Mouse (Mus musculus): ENCODE data around the gene Rnf10.
A peak's percentile ranks its signal among the peaks of the same experiment; 100 is the strongest.
"Not testable (repeated sequence)": the region's sequence is repeated elsewhere in the genome, so short reads cannot be mapped to it uniquely, and the experiment has no call there.

Rnf10 gene

DNA sequence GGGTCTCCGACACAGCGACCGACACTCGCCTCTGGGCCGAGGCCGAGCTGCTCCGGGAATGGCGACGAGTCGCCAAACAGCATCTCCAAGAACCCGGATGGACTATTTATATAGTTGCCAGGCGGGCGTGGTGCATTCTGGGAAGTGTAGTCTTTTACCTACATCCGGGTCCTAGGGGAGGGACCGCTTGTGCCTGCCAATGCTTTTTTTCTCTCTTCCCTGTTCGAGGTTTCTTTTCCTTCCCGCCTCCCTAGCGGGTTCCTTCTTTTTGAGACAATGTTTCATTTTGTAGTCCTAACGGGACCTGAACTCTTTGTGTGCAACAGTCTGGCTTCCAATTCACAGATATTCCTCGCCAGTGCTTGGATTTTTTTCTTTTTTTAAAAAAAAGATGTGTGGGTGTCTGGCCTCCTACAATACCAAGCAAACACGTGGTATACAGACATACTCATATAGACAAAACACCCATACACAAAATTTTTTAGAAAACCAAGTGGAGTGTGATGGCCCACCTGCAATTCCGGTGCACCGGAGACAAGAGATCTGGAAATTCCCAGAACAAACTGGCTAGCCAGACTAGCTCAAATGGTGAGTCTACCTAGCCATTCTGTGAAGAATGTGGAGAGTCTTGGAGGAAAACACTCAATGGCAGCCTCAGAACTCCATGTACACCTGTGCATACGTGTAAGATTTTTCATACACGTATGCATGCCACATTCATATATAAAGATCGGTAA, at the start of gene Rnf10:
Gene Rnf10 (minus strand): TSS at position 87 of the 737 bp plus-strand sequence.
- DNase-seq (ENCODE audit: low read depth, low spot score), result peak; percentile 98

DNA sequence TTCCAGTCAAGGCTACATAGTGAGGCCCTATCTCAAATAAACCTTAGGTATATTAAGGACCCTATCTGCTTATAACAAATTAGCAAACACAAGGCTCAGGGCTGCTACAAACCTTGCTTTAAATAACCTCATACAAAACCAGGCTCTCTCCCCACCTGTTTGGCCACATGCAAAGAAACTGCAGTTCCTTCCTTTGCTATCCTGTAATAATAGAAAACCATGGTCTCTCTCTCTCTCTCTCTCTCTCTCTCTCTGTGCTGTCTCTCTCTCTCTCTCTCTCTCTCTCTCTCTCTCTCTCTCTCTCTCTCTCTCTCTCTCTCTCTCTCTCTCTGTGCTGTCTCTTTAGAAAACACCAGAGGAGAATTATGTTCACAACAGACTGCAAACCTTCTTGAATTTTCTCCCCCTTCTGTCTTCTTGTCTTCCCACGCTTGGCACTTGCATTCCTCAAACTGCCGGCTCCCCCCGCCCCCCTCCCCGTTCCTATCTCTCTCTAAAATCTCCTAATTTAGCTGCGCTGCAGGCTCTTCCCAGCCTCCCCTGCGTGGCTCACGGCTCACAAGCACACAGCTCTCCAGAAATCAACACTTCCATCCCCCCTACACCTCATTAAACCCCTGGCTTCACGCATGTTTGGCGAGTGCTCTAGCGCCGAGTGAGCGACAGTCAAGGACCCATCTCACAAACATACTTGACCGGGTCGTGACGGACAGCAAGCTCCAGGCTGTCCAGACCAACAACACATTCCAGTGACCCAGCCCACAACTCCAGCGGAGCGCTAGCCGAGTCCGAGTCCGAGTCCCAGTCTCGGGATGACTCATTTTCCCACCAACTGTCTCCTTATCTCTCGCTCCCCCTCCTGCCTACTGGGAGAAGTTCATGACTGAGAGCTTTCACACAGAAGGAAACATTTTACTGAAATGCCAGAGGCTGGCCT, 46.6 kb upstream of the Rnf10 start:
- peak; percentile 40 for DNase-seq (ENCODE audit: low read depth, low spot score)

DNA sequence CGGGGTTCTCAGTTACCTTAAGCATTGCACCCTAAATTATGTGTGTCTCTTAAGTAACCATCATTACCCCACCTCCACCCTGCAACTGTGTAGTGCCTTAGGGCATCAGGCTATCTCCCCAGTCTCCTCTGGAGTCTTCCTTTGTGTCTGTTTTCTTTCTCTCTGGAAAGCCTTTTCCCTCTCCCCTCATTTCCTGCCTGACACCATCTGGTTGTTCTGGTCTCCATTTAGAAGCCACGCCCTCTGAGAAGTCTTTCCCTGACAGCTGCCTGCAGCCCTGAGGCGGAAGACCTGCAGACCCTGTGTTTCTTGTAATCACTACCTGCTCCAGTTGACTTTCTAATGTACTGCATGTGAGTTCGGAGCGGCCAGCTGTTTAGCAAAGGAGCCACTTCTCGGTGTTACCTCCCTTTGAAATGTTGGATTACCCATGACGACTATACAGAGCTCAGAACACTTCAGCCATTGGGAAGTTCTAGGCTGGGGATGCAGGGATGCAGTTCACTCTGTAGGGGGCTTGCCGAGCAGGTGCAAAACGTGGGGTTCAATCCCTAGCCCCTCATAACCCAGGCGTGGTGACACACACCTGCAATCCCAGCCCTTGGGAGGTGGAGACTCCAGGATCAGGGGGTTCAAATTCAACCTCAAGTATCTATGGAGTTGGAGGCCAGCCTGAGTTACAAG, 45.1 kb upstream of the Rnf10 start:
- DNase-seq (ENCODE audit: low read depth, low spot score), result peak; percentile 85

DNA sequence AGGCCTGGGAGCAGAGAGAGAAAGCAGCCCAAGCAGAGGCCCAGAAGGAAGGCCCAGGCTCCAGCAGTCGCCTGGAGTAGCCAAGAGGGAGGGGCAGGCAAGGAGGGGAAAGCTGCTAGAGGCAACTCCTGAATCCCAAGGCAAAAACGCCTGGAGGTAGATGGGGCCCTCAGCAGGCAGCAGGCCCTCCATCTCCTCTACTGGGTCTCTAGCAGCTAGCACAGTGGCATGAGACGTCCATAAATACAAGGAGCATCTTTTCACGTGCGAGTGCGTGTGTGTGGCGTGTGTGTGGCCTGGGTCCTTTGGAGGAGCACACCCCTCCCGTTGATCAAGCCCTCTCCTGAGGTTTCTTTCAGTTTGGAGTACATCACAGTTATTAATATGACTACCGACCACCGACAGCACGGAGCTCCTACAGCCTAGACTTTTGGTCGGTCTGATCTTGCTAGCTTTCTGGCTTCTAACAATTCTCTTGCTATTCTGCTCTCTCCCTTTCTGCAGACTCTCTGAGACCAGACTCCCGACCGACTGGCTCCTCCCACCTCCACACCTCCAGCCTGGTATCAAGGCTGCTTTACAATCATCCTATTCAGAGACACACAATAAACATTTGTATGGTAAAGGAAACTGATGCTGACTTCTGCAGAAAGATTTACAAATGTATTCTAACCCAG, 44.4 kb upstream of the Rnf10 start:
- peak; percentile 35 for DNase-seq (ENCODE audit: low read depth, low spot score)

DNA sequence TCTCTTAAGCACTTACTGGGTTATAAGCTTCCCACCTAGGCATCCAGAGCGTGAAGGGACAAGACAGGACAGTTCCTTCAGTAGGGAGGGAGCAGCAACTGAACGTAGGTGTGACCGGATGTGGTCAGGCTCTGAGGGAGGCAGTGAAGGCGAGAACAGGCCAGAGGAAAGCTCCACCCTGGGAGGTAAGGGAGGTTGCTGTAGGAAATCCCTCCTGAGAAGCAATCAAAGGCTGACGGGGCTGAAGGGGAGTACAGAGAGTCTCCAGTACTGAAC, 40.9 kb upstream of the Rnf10 start:
- DNase-seq (ENCODE audit: low read depth, low spot score), result no peak

DNA sequence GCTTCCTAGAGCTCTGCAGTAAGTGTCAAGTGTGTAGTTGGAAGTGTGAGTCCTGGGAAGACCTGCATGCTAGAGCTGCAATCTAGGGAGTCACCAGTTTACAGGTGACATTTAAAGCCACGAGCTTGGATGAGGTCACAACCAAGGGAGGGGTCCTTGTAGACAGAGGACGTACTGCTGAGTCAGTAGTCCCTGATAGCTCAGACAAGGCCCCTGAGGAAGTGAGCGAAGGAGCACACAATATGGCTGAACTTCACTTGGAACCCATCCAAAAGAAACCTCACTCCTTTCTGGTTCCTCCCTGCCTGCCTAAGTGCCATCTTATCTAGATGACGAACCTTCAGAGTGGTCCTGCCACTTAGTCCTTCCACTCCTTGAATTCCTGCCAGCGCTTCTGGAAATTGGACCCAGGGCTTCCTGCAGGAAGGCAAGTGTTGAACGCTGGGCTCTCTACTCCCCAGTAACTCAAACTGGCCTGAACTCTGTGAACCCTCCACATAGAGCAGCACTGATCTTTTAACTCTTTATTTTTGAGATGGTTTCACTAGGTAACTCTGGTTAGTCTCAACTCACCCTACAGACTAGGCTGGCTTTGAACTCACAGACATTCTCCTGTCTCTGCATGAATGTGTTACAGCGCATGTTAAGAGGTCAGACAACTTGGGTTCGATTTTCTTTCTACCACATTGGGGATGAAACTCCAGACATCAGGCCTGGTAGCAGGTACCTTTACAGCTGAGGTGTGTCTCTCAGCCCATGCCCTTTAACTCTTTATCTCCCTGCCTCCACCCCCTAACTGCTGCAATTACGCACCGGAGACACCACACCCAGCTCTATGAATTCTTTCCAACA, 40.3 kb upstream of the Rnf10 start:
- no peak for DNase-seq (ENCODE audit: low read depth, low spot score)

DNA sequence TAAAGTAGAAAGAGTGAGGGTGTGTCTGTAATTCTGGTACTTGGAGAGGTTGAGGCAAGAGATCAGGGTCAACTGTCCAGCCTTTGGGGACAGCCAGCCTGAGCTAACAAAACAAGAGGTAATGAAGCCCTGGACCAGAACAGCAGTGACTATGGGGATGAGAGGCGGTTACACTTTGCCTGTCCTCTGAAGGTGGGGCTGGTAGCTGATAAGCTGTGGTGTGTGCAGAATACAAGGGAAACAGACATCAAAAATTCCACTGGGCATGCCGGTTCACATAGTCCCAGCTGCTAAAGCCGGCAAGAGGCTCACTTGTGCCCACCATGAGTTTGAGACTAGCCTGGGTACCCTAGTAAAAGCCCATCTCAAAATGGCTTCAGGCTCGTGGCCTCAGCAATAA, 39.7 kb upstream of the Rnf10 start:
- DNase-seq (ENCODE audit: low read depth, low spot score), result no peak

DNA sequence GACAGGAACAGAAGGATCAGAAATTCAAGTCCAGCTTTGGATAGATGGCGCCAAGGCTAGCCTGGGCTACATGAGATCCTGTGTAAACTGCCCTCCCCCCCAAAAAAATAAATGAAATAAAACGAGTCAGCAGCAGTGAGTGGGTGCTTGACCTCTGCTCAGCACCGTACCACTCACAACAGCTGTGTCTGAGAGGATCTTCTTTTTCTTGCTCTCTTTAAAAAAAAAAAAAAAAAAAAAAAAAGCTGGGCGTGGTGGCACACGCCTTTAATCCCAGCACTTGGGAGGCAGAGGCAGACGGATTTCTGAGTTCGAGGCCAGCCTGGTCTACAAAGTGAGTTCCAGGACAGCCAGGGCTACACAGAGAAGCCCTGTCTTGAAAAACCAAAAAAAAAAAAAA, 29.5 kb upstream of the Rnf10 start:
- DNase-seq (ENCODE audit: low read depth, low spot score), result not testable (repeated sequence)

DNA sequence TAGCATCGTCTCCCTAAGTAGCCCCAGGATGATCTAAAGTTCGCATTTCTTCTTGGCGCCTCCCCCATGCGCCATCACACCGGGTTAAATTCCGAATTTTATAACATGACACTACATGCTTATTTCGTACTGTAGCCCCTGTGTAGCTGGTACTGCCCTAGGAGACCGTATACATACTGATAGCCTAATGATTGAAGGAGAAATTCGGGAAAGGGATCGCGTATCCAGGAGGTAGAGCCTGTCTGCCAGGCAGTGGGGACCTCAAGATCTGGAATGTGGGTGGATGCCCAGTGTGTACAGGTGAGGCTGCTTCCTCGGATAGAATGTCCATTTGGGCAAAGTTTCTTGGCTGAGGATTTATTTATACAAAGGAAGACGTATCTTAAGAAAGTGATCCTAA, 28.9 kb upstream of the Rnf10 start:
- no peak for DNase-seq (ENCODE audit: low read depth, low spot score)

DNA sequence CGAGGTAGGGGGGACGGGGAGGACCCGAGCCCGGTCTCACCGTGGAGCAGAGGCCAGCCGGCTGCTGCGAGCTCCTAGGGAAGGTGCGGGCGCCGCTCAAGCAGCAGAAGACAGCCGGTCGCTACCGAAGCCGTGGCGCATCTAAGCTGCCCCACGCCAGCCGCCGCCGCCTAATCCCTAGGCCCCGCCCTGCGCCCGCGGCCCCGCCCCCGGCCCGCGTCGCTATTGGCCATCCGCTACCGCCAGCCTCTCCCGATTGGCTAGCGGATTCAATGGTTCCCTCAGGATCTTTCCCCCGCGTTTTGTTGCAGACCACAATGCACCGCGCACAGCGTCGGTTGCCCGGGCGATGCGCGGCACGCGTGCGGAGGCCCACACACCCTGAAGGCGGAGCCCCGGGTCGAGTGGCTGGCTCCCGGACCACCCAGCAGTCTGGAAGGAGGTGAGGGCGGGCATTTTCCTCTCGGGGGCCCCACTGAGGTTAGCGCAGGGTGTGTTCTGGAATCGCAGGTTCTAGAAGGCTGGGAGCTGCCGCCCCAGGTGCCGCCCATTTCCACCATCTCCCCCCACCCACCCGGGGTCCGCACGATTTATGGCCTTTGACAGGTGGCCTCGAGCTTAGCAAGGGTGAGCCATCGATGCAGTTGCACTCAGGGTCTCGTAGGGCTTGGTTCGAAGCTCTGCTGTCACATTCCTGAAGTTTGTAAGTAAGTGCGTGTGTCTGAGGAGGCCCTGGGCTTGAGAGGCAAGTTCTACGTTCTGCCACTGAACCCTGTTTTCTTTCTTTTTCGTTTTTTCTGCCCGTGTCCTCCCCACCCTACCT, 28.3 kb upstream of the Rnf10 start, which contains the start of gene Dynll1:
Gene Dynll1 (minus strand): TSS at position 208 of the 823 bp plus-strand sequence.
- DNase-seq (ENCODE audit: low read depth, low spot score), result peak; percentile 100

DNA sequence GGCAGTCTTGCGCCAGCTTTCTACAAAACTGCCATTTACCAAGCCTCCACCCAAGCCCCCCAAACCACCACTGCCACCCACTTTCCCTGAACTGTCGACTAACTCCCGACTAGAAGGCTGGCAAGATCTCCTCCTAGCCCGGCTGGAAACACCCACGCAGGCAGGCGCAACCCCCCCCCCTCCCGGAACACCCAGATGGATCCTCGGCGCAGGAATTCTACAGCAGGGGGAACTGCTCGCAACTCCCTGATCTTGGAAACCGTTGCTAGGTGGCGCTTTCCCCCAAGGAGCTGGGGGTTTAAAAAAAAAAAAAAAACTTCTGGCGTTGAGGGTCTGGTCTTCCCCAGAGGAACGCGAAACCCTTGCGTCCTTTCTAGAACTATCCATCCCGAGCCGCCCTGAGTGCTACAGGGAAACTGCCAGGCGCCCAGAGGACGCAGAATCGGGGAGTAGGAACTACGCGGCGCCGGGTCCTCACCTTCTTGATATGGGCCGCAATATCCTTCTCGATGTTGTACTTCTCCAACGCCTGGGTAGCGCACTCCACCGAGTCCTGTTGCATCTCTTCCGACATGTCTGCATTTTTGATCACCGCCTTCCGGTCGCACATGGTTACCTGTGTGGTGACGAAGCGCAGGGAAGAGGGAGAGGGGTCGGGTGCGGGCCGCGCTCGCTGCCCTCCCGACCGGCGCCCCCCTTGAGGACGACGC, 27.5 kb upstream of the Rnf10 start:
- peak; percentile 67 for DNase-seq (ENCODE audit: low read depth, low spot score)

DNA sequence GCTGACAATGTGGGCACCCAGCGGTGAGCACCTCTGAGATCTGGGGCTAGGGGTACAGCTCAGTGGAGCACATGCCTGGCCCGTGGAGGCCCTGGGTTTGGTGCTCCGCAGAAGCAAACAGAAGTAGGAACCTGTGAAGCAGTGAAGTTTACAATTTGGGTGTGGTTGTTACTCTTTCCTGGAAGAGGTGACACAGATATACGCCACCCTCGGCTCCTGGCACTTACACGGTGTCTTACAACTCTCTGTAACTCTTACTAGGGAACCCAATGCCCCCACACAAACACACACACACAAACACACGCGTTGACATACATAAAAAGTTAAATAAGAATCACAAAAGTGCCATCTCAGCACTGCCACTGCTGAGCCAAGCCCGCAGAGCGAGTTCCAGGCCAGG, 23.6 kb upstream of the Rnf10 start:
- no peak for DNase-seq (ENCODE audit: low read depth, low spot score)

DNA sequence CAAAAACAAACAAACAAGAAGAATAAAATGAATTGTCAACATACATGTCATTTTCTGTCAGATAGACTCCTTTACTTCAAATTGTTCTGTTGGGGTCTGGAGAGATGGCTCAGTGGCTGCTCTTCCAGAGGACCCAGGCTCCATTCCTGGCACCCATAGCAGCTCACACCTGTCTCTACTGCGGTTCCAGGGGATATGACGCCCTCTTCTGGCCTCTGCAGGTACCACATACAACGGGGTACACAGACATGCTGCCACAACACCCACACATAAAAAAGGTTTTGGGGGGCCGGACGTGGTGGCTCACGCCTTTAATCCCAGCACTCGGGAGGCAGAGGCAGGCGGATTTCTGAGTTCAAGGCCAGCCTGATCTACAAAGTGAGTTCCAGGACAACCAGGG, 21.5 kb upstream of the Rnf10 start:
- DNase-seq (ENCODE audit: low read depth, low spot score), result no peak

DNA sequence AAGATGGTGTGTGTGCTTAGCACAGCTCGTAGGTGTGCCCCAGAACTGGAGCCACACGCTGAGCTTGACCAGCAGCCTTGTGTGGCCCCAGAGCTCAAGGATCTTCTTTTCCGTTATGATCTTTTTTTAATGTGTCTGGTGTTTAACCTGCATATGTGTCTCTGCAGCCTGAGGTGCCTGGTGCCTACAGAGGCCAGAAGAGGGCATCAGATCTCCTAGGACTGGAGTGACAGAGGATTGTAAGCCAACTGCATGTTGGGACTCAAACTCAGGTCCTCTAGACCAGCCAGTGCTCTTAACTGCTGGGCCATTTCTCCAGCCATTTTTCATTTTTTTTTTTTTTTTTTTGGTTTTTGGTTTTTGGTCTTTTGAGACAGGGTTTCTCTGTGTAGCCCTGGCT, 12.0 kb upstream of the Rnf10 start:
- DNase-seq (ENCODE audit: low read depth, low spot score), result no peak

DNA sequence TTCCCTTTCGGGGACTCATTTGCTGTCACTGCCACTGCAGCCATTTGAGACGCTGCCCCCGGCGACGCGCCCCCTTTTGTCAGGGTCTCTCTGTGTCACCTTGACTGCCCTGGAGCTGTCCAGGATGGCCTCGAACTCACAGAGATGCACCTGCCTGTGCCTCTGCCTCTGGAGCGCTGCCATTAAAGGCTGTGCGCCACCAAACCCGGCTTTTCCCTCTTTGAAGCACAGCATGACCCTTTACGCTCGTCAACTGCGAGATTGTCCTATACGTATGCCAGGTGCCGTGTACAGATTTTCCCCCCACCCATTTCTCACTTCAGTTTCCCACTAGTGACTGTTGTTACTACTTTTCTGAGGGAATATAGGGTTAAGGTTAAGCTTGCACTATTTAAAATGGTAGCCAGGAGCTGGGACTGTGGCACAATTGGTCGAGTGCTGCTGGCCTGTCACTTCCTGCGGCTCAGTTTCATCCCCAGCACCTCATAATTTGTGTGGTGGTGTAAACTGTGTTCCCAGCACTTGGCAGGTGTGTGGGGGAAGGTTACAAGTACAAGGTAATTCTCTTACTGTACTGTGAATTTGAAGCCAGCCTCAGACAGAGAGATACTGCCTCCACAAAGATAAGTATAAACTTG, 7.5 kb upstream of the Rnf10 start:
- no peak for DNase-seq (ENCODE audit: low read depth, low spot score)

DNA sequence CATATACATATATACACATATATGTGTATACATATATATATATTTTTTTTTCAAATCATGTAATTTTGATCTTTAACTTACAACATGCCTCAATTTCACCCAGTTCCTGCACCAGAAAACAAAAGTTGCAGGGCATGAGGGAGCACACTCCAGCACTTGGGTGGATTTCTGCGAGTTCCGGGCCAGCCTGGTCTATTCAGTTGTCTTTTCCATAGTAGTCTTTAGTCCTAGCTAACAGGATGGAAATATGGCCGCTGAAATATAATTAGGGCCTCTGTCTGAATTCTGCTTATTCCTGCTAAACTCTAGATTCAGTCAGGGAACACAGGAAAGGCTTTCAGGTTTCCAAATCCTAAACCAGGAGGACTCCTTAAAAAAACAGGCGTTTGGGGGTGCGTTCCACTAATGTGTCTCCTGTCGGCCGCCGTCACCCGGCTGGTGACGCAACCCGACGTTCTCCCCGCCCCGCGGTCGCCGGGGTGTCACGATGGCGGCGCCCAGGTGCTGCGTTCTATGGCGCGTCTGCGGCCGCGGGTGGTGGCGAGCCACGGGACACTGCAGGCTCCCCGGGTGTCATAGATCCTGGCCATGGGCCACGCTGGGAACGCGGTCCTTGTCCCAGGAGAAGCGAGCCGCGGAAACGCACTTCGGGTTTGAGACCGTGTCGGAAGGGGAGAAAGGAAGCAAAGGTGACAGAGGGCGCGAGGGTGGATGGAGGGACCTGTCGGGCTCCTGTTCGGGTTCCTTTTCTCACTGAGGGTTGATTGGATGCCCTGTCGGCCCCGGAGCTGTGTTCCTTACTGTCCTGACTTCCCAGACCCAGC, 6.7 kb upstream of the Rnf10 start, which contains the start of gene Coq5:
Gene Coq5 (plus strand): TSS at position 441 of the 824 bp plus-strand sequence.
- DNase-seq (ENCODE audit: low read depth, low spot score), result peak; percentile 66

DNA sequence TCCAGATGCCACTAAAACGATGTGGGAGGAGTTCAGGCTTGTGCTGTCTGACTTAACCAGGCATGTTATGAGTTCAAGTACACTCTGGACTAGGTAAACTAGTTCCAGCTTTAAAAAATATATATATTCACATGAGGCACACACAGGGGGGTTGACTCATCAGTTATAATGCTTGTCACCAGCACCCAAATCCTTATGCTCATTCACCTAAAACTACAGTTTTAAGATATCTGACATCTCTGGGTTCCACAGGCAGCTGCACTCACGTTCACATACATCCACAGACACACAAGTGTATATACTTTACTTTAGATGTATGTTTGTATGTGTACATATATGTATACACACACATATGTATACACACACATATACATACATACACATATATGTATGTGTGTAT, 6.1 kb upstream of the Rnf10 start:
- no peak for DNase-seq (ENCODE audit: low read depth, low spot score)

DNA sequence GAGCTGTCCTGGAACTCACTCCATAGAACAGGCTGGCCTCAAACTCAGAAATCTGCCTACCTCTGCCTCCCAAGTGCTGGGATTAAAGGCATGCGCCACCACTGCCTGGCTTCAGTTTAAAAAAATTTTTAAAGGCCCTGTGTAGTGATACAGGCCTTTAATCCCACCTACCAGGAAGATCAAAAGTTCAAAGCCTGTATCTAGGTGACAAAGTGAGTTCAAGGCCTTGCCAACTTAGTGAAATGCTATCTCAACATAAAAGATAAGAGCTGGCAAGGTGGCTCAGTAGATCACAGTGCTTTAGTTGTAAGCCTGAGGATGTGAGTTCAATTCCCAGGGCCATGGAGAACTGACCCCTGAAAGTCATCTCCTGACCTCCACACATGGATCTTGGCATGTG, 5.4 kb upstream of the Rnf10 start:
- DNase-seq (ENCODE audit: low read depth, low spot score), result no peak

Measured in forelimb bud, embryonic 11.5 days (tissue).